Mouse (Mus musculus) heart, adult 2 months (tissue): ENCODE measurements around the gene Slc12a5. TPM values are rescaled to one million over a fixed set of nuclear protein-coding genes. Genes with fewer than 3 reads are reported as not detected.
A peak's percentile ranks its signal among the peaks of the same experiment; 100 is the strongest.

Source experiments
- DNase-seq, 2 experiments: peaks; one replicate each; pipeline ENCODE4 v3.0.0; 2021
- H3K27ac ChIP-seq: fragments of 200-600 bp; 2 replicates; pipeline ENCODE4 v1.8.1; 2022
- H3K27me3 ChIP-seq: fragments of 200-500 bp; 2 replicates; pipeline ENCODE4 v1.6.1; 2012; ENCODE audit warnings: mild to moderate bottlenecking, low read length, inconsistent platforms, mixed read lengths; ENCODE audit not compliant: control insufficient read depth, insufficient read depth
- H3K36me3 ChIP-seq: fragments of 200-500 bp; 2 replicates; pipeline ENCODE4 v1.6.1; 2012; ENCODE audit warnings: low read length, inconsistent platforms; ENCODE audit not compliant: control insufficient read depth, insufficient read depth
- H3K4me1 ChIP-seq: fragments of 200-500 bp; 2 replicates; pipeline ENCODE4 v1.6.1; 2011; ENCODE audit warnings: low read length; ENCODE audit not compliant: control insufficient read depth, insufficient read depth
- H3K4me3 ChIP-seq: fragments of 200-600 bp; 2 replicates; pipeline ENCODE4 v1.8.1; 2022
- H3K79me2 ChIP-seq: fragments of 200-500 bp; replicated peaks from 2 replicates; pipeline ENCODE4 v1.6.1; 2012; ENCODE audit warnings: mild to moderate bottlenecking, inconsistent platforms, low read length, moderate library complexity, mixed read lengths; ENCODE audit not compliant: control insufficient read depth, insufficient read depth
- H3K9ac ChIP-seq: fragments of 200-500 bp; 2 replicates; pipeline ENCODE4 v1.6.1; 2012; ENCODE audit warnings: low read depth, mild to moderate bottlenecking, control low read depth, inconsistent platforms, low read length, mixed read lengths
- CTCF ChIP-seq: fragments of 200-600 bp; IDR thresholded peaks from 2 replicates; pipeline ENCODE4 v1.8.1; 2022; ENCODE audit warnings: antibody characterized with exemption, mild to moderate bottlenecking, moderate library complexity
- EP300 ChIP-seq: fragments of 200-500 bp; IDR thresholded peaks from 2 replicates; pipeline ENCODE4 v1.6.1; 2011; ENCODE audit warnings: low read depth, low read length, control low read depth; ENCODE audit not compliant: insufficient read depth
- POLR2A ChIP-seq: fragments of 200-500 bp; IDR thresholded peaks from 2 replicates; pipeline ENCODE4 v1.6.1; 2011; ENCODE audit warnings: mild to moderate bottlenecking, low read depth, low read length, control low read depth; ENCODE audit not compliant: insufficient read depth
- WGBS: fragments of 180-500 bp; shearing (Covaris S2); methylation state at CpG from one replicate; pipeline ENCODE4 v1.1.7; 2018; 5-methylcytosine and 5-hydroxymethylcytosine counted together
- intact Hi-C: fragments of 180-260 bp; cut with DNase I; formaldehyde crosslinking; loops from one replicate; pipeline ENCODE4 v1.15.1; 2025
- polyA plus RNA-seq: library from polyadenylated mRNA; depleted of rRNA; stranded (reverse); fragments of >200 nt; gene quantifications from 2 replicates; pipeline ENCODE4 v1.2.3, GENCODE M21; 2012
- total RNA-seq, 2 experiments: library from RNA; stranded (reverse); gene quantifications; 2 replicates each; pipeline ENCODE4 v1.2.3; 2021

Gene Slc12a5
- total and polyA plus RNA-seq, 3 experiments: 1.5 to 2.3 (median 2.2) TPM

DNA sequence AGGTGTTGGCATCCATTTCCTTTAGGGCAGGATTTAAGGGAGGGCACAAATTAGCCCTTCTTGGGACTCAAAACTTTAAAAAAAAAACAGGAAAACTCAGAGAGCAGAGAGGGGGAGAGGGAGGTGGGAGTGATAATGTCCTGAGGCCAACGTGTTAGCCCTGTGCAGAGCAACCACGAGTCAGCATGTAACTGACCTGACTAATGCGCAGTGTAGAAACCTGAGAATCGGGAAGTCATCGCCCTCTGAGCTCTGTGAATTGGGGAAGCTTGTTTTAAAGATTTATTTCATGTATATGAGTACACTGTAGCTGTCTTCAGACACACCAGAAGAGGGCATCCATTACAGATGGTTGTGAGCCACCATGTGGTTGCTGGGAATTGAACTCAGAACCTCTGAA lies 43.8 kb upstream of the Slc12a5 start:
- no peaks in the 10 kb centered on the region for H3K79me2 ChIP-seq
- TF ChIP-seq EP300 (no peak), CTCF (no peak), POLR2A (no peak)
- H3K27ac ChIP-seq: no peak overlapping the region
- peaks cover 6% of the 10 kb centered on the region for H3K4me1 ChIP-seq
- no peak overlapping the region for H3K4me3 ChIP-seq
- no peak for DNase-seq
- WGBS: 68% methylated on average over 5 of the region's 5 CpGs
- intact Hi-C loops: no loop called here
- H3K36me3 ChIP-seq: no peaks in the 10 kb centered on the region
- no peak overlapping the region for H3K9ac ChIP-seq
- no peaks in the 10 kb centered on the region for H3K27me3 ChIP-seq

DNA sequence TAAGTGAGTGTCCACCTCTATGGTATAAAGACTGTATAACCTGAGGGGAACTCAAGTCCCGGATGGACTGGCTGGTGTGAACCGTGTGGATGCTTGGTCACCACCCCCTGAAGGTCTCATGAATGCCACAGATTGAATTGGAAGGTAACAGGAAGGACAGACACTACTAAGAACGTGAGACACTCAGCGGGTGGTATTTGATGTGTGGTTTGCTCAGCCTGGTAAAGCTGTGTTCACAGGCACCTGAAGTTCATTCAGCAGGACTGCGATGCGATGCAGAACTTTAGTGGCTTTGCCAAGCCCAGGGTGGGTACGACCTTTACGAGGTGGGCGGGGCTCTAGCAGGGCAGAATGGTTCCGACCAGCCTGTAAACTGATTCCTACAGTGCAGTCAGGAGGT lies 43.2 kb upstream of the Slc12a5 start:
- H3K79me2 ChIP-seq: no peaks in the 10 kb centered on the region
- intact Hi-C loops: no loop called here
- DNase-seq: no peak
- peaks cover 3% of the 10 kb centered on the region for H3K4me1 ChIP-seq
- no peaks in the 10 kb centered on the region for H3K36me3 ChIP-seq
- H3K27me3 ChIP-seq: no peaks in the 10 kb centered on the region
- H3K27ac ChIP-seq: no peak overlapping the region
- no peak overlapping the region for H3K4me3 ChIP-seq
- 77% methylated on average over 10 of the region's 10 CpGs for WGBS
- no peak for TF ChIP-seq POLR2A
- no peak for TF ChIP-seq EP300
- no peak for TF ChIP-seq CTCF
- no peak overlapping the region for H3K9ac ChIP-seq

DNA sequence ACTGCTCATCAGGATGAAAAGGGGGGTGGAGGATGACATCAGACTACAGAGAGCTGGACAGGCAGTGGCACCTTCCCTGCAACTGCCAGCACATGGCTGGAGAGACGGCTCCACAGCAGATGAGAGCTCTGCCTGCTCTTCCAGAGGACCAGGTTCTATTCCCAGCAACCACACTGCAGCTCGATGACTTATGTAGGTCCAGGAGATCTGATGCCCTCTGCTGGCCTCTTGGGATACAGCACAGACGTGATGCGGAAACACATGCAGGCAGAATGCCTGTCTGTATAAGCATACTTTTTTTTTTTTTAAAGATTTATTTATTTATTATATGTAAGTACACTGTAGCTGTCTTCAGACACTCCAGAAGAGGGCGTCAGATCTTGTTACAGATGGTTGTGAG lies 42.3 kb upstream of the Slc12a5 start:
- Histone ChIP-seq H3K4me1 (peaks cover under 1% of the 10 kb centered on the region), H3K79me2 (no peaks in the 10 kb centered on the region), H3K27me3 (no peaks in the 10 kb centered on the region), H3K9ac (no peak overlapping the region), H3K36me3 (no peaks in the 10 kb centered on the region), H3K27ac (no peak overlapping the region), H3K4me3 (no peak overlapping the region)
- TF ChIP-seq EP300: no peak
- TF ChIP-seq CTCF: peak; percentile 63
- no peak for TF ChIP-seq POLR2A
- intact Hi-C loops: no loop called here
- WGBS: 72% methylated on average over 5 of the region's 5 CpGs
- no peak for DNase-seq

GRCm38 (mm10) chr2:164921984-164922383 lies 38.6 kb upstream of the Slc12a5 start:
- no peaks in the 10 kb centered on the region for H3K4me1 ChIP-seq
- no peaks in the 10 kb centered on the region for H3K79me2 ChIP-seq
- no peaks in the 10 kb centered on the region for H3K36me3 ChIP-seq
- H3K27me3 ChIP-seq: no peaks in the 10 kb centered on the region
- no peak overlapping the region for H3K9ac ChIP-seq
- TF ChIP-seq POLR2A (no peak), CTCF (no peak), EP300 (no peak)
- intact Hi-C loops: no loop called here
- WGBS: 68% methylated on average over 6 of the region's 7 CpGs
- H3K27ac ChIP-seq: no peak overlapping the region
- no peak for DNase-seq
- no peak overlapping the region for H3K4me3 ChIP-seq

DNA sequence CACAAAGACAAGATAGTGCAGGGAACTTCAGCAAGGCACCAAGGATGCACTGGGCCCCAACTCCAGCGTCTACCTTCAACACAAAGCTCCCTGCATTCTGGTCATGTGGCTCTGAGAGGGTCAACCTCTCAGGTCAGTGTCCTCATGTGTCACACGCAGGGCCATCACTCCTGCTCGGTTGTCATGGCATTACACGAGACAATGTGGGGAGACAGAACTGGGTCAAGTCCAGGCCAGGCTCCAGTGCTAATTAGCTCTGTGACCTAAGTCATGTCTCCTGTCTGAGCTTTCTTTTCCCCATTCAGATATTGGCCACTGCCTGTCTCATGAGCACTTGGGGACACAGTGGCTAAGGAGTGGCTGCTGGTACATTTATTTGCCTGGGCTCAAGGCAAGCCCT lies 37.3 kb upstream of the Slc12a5 start:
- TF ChIP-seq EP300 (no peak), CTCF (no peak), POLR2A (no peak)
- H3K9ac ChIP-seq: no peak overlapping the region
- 78% methylated on average over 4 of the region's 4 CpGs for WGBS
- intact Hi-C loops: no loop called here
- no peaks in the 10 kb centered on the region for H3K79me2 ChIP-seq
- no peaks in the 10 kb centered on the region for H3K4me1 ChIP-seq
- H3K27me3 ChIP-seq: no peaks in the 10 kb centered on the region
- DNase-seq: no peak
- H3K27ac ChIP-seq: no peak overlapping the region
- H3K4me3 ChIP-seq: no peak overlapping the region
- no peaks in the 10 kb centered on the region for H3K36me3 ChIP-seq

GRCm38 (mm10) chr2:164924100-164924857 lies 36.3 kb upstream of the Slc12a5 start:
- Histone ChIP-seq H3K79me2 (no peaks in the 10 kb centered on the region), H3K27ac (no peak overlapping the region), H3K4me1 (no peaks in the 10 kb centered on the region), H3K27me3 (no peaks in the 10 kb centered on the region), H3K4me3 (no peak overlapping the region), H3K9ac (no peak overlapping the region), H3K36me3 (no peaks in the 10 kb centered on the region)
- WGBS: 26% methylated on average over 11 of the region's 11 CpGs
- TF ChIP-seq EP300 (peak; percentile 54; the same call in 1 of the 2 replicates), POLR2A (no peak)
- peak; percentile 88 to 93 for DNase-seq
- intact Hi-C loops: no loop called here
